Mouse (Mus musculus) effector memory CD4-positive, alpha-beta T cell, adult 7 months (primary cell): Measurements from ENCODE around the gene Akr1e1. TPM values are rescaled to one million over a fixed set of nuclear protein-coding genes. Genes with fewer than 3 reads are reported as not detected.

Experiments
- polyA plus RNA-seq: library from polyadenylated mRNA; unstranded; fragments of 100-300 nt; shearing (Covaris generic); gene quantifications from one replicate; pipeline ENCODE4 v1.2.1, GENCODE M21; 2017

The Akr1e1 gene
- 9.1 TPM for polyA plus RNA-seq

DNA sequence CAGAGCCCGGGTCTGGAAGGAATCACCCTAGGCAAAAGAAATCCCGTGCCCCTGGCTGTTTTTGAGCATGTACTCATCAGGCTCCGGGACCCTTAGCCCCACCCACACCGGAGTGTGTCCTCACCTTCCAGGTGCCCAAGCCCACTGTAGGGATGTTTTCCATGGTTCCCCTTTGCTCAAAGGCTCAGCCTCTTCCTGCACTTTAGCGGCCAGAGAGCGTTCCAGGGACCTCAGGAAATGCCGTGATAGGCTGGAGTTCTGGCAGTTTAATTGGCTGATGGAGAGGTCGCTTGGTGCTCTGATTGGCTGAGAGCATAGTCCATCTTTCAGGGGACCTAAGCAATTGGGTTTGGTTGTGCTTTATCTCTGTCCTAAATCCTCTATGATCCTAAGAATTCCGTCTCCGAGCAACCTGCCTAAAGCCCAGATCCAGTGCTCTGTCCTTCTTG lies at the start of gene Akr1e1:
TSS of gene Akr1e1 (minus strand) at position 214 of the 449 bp plus-strand sequence.

GRCm38 (mm10) chr13:4573871-4574270 lies 35.1 kb downstream of the Akr1e1 start, which contains the start of gene Akr1c21:
Akr1c21 (plus strand) TSS chr13:4574075.

Other genes starting within 250 kb of the Akr1e1 start
- gene Akr1c6, start 174.9 kb downstream of the Akr1e1 start, polyA plus RNA-seq = not detected
- gene Akr1c20, start 85.8 kb downstream of the Akr1e1 start, polyA plus RNA-seq = not detected
- gene Akr1c21, start 35.1 kb downstream of the Akr1e1 start, polyA plus RNA-seq = not detected